12 mouse cellular contexts compared by ENCODE assay signal in genomic region chr10:59131926-59132628, GRCm38 (mm10).
DNase-seq lines count a peak whose midpoint lies in the region; ATAC-seq lines count a peak whose summit lies in the region.
"Had no signal": no experiment of that assay in that cellular context is flagged by ENCODE, and none has a peak within 500 bp of the region (broad histone marks: within the 10 kb centered on the region; RNA-seq: fewer than 3 reads in every experiment).

No protein-coding gene starts in this region.

- H3K4me1 ChIP-seq in heart, embryonic 10.5 days, result peaks cover 47% of the 10 kb centered on the region
- H3K4me1 ChIP-seq in limb, embryonic 13.5 days, result peaks cover 20% of the 10 kb centered on the region
- H3K4me1 ChIP-seq in stomach, embryonic 14.5 days (ENCODE audit: control insufficient read depth, insufficient read depth, low read length), result peaks cover 4% of the 10 kb centered on the region
- H3K4me1 ChIP-seq: neural tube, embryonic 15.5 days had no signal

- peak overlapping the region; percentile 10; the same call in 1 of the 2 replicates for H3K27ac ChIP-seq in heart, embryonic 10.5 days
- H3K27ac ChIP-seq in limb, embryonic 13.5 days, result peak overlapping the region; percentile 69
- H3K27ac ChIP-seq in stomach, embryonic 14.5 days (ENCODE audit: low read length), result no peak overlapping the region
- H3K27ac ChIP-seq: gastrocnemius, adult 2 months; midbrain, embryonic 12.5 days; neural tube, embryonic 15.5 days had no signal

- H3K4me2 ChIP-seq in limb, embryonic 13.5 days (replicated peaks), result peak overlapping the region; percentile 40; the same call in 1 of the 2 replicates
- peak overlapping the region; percentile 7; the same call in 1 of the 2 replicates for H3K4me2 ChIP-seq in stomach, embryonic 14.5 days (replicated peaks; ENCODE audit: low read depth, low read length)
- H3K4me2 ChIP-seq: midbrain, embryonic 12.5 days; neural tube, embryonic 15.5 days had no signal

- DNase-seq in heart, embryonic 10.5 days (ENCODE audit: low spot score), result peak; percentile 78
- no peak for DNase-seq in heart, adult 18-20 months
- DNase-seq in 416B (ENCODE audit: low read depth), result peak; percentile 92
- DNase-seq in adrenal gland, postnatal 10 days, result no peak
- DNase-seq in left cerebral cortex, adult 9 months (ENCODE audit: low spot score in 2 of 2), result no peak
- DNase-seq: gastrocnemius, adult 2 months; right cerebral cortex, postnatal 4 days had no signal

- H3K4me3 ChIP-seq in heart, embryonic 10.5 days, result no peak overlapping the region
- H3K4me3 ChIP-seq in limb, embryonic 13.5 days, result no peak overlapping the region
- H3K4me3 ChIP-seq in stomach, embryonic 14.5 days (ENCODE audit: low read depth, low read length), result no peak overlapping the region
- H3K4me3 ChIP-seq: gastrocnemius, adult 2 months; midbrain, embryonic 12.5 days; neural tube, embryonic 15.5 days had no signal

- H3K9me3 ChIP-seq in heart, embryonic 10.5 days, result no peaks in the 10 kb centered on the region
- H3K9me3 ChIP-seq in limb, embryonic 13.5 days, result no peaks in the 10 kb centered on the region
- H3K9me3 ChIP-seq in stomach, embryonic 14.5 days (ENCODE audit: control insufficient read depth, low read depth, low read length), result no peaks in the 10 kb centered on the region
- H3K9me3 ChIP-seq: midbrain, embryonic 12.5 days; neural tube, embryonic 15.5 days had no signal

- no peaks in the 10 kb centered on the region for H3K27me3 ChIP-seq in heart, embryonic 10.5 days (ENCODE audit: insufficient read depth, poor library complexity, severe bottlenecking)
- no peaks in the 10 kb centered on the region for H3K27me3 ChIP-seq in limb, embryonic 13.5 days
- no peaks in the 10 kb centered on the region for H3K27me3 ChIP-seq in stomach, embryonic 14.5 days (ENCODE audit: control insufficient read depth, insufficient read depth, low read length)
- H3K27me3 ChIP-seq: midbrain, embryonic 12.5 days; neural tube, embryonic 15.5 days had no signal

- ATAC-seq in limb, embryonic 13.5 days (ENCODE audit: low FRiP score, low read depth), result peak; percentile 51
- peak; percentile 28; the same call in 1 of the 2 replicates for ATAC-seq in stomach, embryonic 14.5 days (ENCODE audit: insufficient number of reproducible peaks, insufficient read depth, low FRiP score, low read depth)
- ATAC-seq in activated CD4-positive, CD25-positive, alpha-beta regulatory T cell, adult 4 months, result no peak

- H3K36me3 ChIP-seq in heart, embryonic 10.5 days, result no peaks in the 10 kb centered on the region
- no peaks in the 10 kb centered on the region for H3K36me3 ChIP-seq in limb, embryonic 13.5 days
- no peaks in the 10 kb centered on the region for H3K36me3 ChIP-seq in stomach, embryonic 14.5 days (ENCODE audit: control insufficient read depth, insufficient read depth, low read length)
- H3K36me3 ChIP-seq: midbrain, embryonic 12.5 days had no signal

- H3K9ac ChIP-seq in limb, embryonic 13.5 days, result no peak overlapping the region; the same call in 1 of the 2 replicates
- H3K9ac ChIP-seq in stomach, embryonic 14.5 days (replicated peaks; ENCODE audit: low read depth, low read length), result no peak overlapping the region
- H3K9ac ChIP-seq: midbrain, embryonic 12.5 days; neural tube, embryonic 15.5 days had no signal

- WGBS in heart, embryonic 10.5 days, result 68% methylated on average over 20 of the region's 20 CpGs
- WGBS in limb, embryonic 13.5 days, result 33% methylated on average over 20 of the region's 20 CpGs
- 46% methylated on average over 20 of the region's 20 CpGs for WGBS in stomach, embryonic 14.5 days

Comparison
In these comparisons a context has a peak if more than half of its experiments do, and no peak if none do; other contexts are left out.
1. DNase-seq: peak in heart, embryonic 10.5 days (single experiment) and 416B (single experiment); none in heart, adult 18-20 months (0 of 2), adrenal gland, postnatal 10 days (single experiment) and left cerebral cortex, adult 9 months (0 of 2).